Mouse (Mus musculus) Patski (cell line): ENCODE data around the gene Rnf8. TPM values are rescaled to one million over a fixed set of nuclear protein-coding genes. Genes with fewer than 3 reads are reported as not detected.
"Not testable (repeated sequence)": the region's sequence is repeated elsewhere in the genome, so short reads cannot be mapped to it uniquely, and the experiment has no call there.

ENCODE experiments used
- ATAC-seq: fragments of 100-300 bp; one replicate; pipeline ENCODE4 v1.8.0; 2021
- CTCF ChIA-PET: fragments of 350-600 bp; sonication (Branson Sonifier 250); formaldehyde crosslinking; loops from one replicate; lab custom pipeline; 2022; ENCODE audit warnings: inconsistent platforms; lab: Charles Lee
- POLR2A ChIA-PET: fragments of 350-600 bp; sonication (Branson Sonifier 250); formaldehyde crosslinking; loops from one replicate; lab custom pipeline; 2022; ENCODE audit warnings: antibody characterized with exemption, inconsistent platforms; lab: Charles Lee
- DNase-seq: peaks from one replicate; pipeline ENCODE4 v3.0.0-alpha.2; 2011; ENCODE audit warnings: low read depth, low spot score
- H3K27me3 ChIP-seq: fragments of 371-371 bp; one replicate; pipeline ENCODE4 v1.5.1; 2021
- CTCF ChIP-seq: fragments of 100-300 bp; IDR thresholded peaks from one replicate; pipeline ENCODE4 v1.5.1; 2021
- in situ Hi-C: fragments of 300-500 bp; cut with MboI; formaldehyde crosslinking; loops from 3 replicates; pipeline ENCODE4 v1.11.1; 2018; ENCODE audit warnings: low pct_unique_long_range_greater_than_20kb, mixed read lengths
- polyA plus RNA-seq: library from polyadenylated mRNA; unstranded; gene quantifications from one replicate; pipeline ENCODE4 v1.2.3, GENCODE M21; 2021

Rnf8 gene
- polyA plus RNA-seq, 1 experiment from 2014 or later = 46.2 TPM

DNA sequence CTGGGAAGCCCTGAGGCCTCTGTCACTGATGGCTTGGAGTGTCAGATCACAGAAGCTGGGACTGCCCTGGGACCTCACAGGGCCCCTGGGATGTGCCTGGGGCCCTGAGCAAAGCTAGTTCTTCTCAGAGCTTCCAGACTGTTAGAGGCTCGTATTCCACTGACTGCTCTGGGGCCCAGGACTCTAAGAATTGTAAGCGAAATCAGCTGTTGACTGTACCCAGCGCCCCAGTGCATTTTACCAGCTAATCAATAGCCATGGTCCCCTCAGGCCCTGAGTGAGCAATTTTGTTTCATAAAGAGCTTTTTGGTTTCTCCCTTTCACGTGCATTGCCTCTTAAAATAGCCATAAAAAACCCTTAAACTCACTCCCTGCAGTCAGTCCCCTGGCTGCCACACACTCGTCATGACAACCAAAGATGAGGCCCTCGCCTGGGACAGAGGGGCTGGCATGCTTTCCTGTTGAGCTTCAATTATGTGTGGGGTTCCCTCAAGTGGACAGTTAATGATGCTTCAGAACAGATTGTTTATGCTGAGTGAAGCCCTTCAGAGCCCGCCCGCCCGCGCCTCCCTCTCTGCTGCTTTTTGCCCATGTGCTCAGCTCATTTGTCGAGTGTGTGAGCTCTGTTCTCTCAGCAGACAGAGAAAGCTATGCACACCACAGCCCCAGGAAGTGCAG lies 25.2 kb upstream of the Rnf8 start:
- in situ Hi-C loops = no loop called here
- no peak for ATAC-seq
- ChIA-PET POLR2A (interaction anchor here (0.5 kb wide), 1 partner anchor 242 kb away, joined by 3 read pairs; the partner anchor contains the start of gene Mtch1), CTCF (interaction anchor here (1.7 kb wide), 1 partner anchor 14 kb away, joined by 4 read pairs; no protein-coding TSS in a partner anchor)
- H3K27me3 ChIP-seq = no peaks in the 10 kb centered on the region
- TF ChIP-seq CTCF = no peak
- DNase-seq = no peak

DNA sequence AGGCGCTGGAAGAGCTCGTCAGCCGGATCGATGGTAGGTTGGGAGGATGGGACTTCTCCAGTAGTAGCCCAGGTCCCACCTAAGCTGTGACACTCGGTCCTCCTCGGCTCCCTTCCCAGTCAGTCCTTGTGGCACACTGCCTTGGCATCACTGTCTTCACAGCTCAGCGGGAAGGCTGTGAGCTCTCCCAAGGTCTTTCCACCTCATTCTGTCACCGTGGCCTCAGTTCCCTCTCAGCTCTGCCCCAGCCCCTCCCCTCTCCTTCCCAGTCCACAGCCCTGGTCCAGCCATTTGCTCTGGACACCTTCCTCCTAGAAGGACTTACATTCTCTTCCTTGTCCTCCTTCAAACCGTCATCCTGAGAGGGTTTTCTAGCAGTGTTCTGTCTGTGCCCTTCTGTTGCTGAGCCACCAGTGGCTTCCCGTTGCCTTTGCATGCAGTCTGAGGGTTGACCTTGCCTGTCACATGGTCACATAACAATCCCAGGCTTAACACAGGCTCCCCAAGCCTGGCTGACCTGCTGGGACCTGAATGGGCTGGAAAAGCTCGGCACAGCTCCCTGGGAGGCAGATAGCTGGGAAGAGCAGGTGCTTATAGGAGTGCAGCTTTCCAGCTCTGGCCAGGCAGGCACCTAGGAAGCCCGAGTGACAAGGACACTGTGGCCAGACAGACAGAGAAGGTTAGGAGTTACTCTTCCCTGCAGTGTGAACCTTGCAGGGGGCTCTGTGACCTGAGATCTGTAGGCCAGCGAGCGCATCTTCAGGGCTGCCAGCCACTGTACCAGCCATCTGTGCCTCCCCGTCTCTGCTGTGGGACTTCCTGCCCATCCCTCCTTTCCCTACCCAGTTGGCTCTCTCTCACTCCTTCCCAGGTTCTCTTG lies 18.5 kb upstream of the Rnf8 start:
- no peaks in the 10 kb centered on the region for H3K27me3 ChIP-seq
- no peak for TF ChIP-seq CTCF
- ATAC-seq = no peak
- in situ Hi-C loops = no loop called here
- DNase-seq = no peak
- ChIA-PET POLR2A (no interaction called here), CTCF (no interaction called here)

DNA sequence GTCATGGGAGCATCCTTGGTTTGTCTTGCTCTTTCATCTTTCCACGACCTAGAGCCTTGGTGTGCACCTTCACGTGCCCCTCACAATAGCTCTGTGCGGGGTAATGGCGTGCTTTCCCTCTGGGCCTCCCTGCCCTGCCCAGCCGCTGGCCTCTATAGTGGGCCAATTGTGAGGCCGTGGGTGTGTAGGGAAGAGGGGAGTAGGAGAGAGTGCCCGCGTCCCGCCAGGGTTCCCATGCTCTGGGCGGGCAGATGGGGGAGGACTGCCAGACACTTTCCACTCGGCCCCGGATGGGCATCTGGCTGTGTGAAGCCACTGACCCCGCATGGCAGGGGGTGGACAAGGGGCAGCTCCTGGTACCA lies 17.8 kb upstream of the Rnf8 start:
- H3K27me3 ChIP-seq = no peaks in the 10 kb centered on the region
- TF ChIP-seq CTCF = no peak
- DNase-seq (no peak), ATAC-seq (no peak)
- in situ Hi-C loops = no loop called here
- ChIA-PET POLR2A (no interaction called here), CTCF (no interaction called here)

DNA sequence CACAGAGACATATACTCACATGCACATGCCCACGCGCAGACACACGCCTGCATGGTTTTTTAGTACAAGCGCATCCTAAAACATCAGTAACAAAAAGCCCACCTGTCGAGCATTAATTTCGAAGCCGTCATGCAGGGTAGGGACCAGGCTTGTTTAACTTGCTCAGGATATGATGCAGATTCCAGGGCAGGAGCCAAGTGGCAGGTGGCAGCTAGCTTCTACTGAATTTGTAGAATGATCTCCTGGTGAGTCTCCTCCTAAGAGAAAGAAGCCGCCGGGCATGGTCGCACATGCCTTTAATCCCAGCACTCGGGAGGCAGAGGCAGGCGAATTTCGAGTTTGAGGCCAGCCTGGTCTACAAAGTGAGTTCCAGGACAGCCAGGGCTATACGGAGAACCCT lies 15.5 kb upstream of the Rnf8 start:
- in situ Hi-C loops = no loop called here
- CTCF ChIA-PET = no interaction called here
- no peaks in the 10 kb centered on the region for H3K27me3 ChIP-seq
- POLR2A ChIA-PET = no interaction called here
- no peak for TF ChIP-seq CTCF
- DNase-seq (no peak), ATAC-seq (no peak)

DNA sequence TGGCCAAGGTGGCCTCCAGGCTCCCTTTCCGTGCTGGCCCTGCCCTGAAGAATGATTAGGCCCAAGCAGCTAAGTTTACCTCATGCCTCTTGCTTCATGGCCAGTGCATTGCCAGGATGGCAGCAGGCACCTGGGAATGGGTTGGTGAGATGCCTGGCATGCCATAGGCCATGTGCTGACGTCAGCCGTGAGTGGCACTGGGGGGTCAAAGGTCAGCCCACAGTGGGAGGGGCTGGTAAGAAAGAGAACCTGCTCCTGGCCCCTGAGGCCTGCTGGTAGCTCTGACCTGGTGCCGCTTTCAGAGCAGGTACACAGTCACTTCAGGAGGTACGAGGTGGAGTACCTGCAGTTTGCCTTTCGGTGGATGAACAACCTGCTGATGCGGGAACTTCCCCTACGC lies 15.1 kb upstream of the Rnf8 start:
- in situ Hi-C loops = no loop called here
- POLR2A ChIA-PET = no interaction called here
- H3K27me3 ChIP-seq = no peaks in the 10 kb centered on the region
- CTCF ChIA-PET = no interaction called here
- DNase-seq = no peak
- ATAC-seq = no peak
- no peak for TF ChIP-seq CTCF

DNA sequence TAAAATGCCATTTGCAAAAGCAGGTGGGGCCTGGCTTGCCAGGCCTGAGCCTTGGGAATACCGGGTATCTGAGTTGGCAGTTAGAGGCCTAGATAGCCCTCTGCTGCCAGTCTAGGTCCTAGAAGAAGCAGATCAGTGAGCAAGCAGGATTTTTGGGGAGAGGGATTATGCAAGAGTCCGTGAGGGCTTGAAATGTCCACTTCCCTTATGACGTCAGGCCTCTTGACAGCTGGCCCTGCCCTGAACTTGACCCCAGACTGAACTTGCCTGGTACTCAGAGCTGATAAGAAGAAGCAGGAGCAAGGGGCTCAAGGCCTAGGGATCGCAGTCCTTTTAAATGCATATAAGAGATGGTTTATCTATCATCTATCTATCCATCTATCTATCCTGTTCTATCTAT lies 13.2 kb upstream of the Rnf8 start:
- POLR2A ChIA-PET = no interaction called here
- TF ChIP-seq CTCF = no peak
- in situ Hi-C loops = loop anchor here (10.0 kb wide), 1 partner anchor 283 kb away; no protein-coding TSS in a partner anchor
- ATAC-seq = no peak
- CTCF ChIA-PET = no interaction called here
- no peak for DNase-seq
- H3K27me3 ChIP-seq = no peaks in the 10 kb centered on the region

DNA sequence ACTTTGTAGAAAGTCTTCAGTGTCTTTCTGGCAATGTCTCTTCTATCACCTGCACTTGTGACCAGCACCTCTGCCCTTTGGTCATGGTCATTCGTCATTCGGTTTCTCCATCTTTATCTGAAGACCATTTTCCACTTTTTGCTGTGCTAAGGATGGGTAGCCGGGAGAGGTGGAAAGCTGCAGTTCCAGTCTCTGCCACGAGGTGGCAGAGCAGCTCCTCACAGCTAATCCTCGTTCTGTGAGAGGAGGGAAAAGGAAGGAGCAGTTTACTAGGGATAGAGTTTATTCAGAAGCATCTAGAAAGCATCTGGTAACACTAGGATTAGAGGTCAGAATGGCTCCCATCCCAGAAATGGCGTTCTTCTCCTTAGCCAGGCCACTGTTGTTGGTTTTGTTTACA lies 11.3 kb upstream of the Rnf8 start:
- TF ChIP-seq CTCF = peak; percentile 94
- ATAC-seq (no peak), DNase-seq (no peak)
- CTCF ChIA-PET = interaction anchor here (0.7 to 1.1 kb wide), 4 partner anchors 9 to 17 kb away, joined by 3 to 4 read pairs (median 3); no protein-coding TSS in a partner anchor
- no peaks in the 10 kb centered on the region for H3K27me3 ChIP-seq
- in situ Hi-C loops = loop anchor here (10.0 kb wide), 1 partner anchor 282 kb away; no protein-coding TSS in a partner anchor
- POLR2A ChIA-PET = no interaction called here

DNA sequence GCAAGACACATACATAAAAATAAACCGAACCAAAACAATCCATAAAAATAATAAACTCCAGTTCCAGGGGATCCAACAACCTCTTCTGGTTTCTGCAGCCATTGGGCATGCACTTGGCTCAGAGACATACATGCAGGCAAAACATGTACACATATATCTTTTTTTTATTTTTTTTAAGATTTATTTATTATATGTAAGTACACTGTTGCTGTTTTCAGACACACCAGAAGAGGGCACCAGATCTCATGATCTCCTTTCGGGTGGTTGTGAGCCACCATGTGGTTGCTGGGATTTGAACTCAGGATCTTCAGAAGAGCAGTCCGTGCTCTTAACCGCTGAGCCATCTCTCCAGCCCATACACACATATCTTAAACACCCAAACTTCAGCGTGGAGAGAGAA lies 1.1 kb upstream of the Rnf8 start:
- peak; percentile 65 for TF ChIP-seq CTCF
- POLR2A ChIA-PET, in situ Hi-C loops, DNase-seq, ATAC-seq, H3K27me3 ChIP-seq: not testable (repeated sequence)
- CTCF ChIA-PET = interaction anchor here (0.9 kb wide), 1 partner anchor 30 kb away, joined by 3 read pairs; no protein-coding TSS in a partner anchor

DNA sequence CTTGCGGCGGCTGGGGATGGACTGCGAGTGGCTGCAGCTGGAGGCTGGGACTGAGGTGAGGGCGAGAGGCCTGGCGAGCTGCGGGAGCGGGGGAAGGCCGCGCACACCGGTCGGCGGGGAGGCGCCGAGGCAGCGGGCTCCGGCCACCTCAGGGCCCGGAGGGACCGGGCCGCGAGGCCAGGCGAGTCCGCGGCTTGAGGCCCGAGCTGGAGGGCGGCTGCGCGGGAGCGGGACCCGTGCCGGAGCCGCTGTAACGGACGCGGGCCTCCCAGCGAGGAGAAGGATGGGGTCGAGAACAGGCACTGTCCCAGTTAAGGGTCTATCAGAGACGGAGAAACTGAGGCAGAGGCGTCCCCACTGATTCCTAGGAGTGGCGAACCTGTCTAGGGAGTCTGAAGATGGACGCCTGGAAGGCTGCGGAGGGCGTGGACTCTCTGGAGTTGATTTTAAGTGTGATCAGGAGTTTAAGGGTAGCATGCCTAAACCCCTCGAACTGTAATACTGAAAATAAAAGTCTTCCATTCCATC lies 498 bp downstream of the Rnf8 start:
- in situ Hi-C loops = no loop called here
- peak; percentile 2 for ATAC-seq
- no peak for DNase-seq

DNA sequence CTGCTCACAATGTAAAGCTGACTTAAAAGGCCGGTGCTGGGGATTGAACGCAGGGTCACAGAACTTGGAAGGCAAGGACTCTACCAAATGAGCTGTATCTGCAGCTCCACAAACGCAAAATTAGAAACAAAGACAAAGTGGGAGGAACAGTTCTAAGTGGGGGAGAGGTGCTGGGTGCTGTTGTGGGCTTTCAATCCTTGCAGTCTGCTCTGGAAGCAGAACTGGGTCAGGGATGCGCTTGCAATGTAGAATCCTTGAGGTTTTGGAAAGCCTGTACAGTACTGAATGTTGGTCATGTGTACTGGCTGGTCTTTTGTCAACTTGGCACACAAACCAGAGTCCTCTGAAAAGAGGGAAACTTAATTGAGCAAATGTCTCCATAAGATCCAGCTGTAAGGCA lies 1.0 kb downstream of the Rnf8 start:
- CTCF ChIA-PET = no interaction called here
- POLR2A ChIA-PET = interaction anchor here (0.7 kb wide), 1 partner anchor 45 kb away, joined by 3 read pairs; no protein-coding TSS in a partner anchor
- DNase-seq = no peak
- no peak for TF ChIP-seq CTCF
- in situ Hi-C loops = no loop called here
- no peak for ATAC-seq
- H3K27me3 ChIP-seq = no peaks in the 10 kb centered on the region

More for the DNA sequence above, 498 bp downstream of the Rnf8 start:
- CTCF ChIA-PET = no interaction called here
- POLR2A ChIA-PET = interaction anchor here (0.8 to 1.6 kb wide), 2 partner anchors 45 to 83 kb away, joined by 4 to 6 read pairs; partner anchors contain the start of gene Cmtr1
- H3K27me3 ChIP-seq = no peaks in the 10 kb centered on the region
- TF ChIP-seq CTCF = no peak
